Mouse (Mus musculus) kidney, adult 2 months (tissue): ENCODE results near the gene A1cf. TPM values are rescaled to one million over a fixed set of nuclear protein-coding genes. Genes with fewer than 3 reads are reported as not detected.
A peak's percentile ranks its signal among the peaks of the same experiment; 100 is the strongest.

Experiments
- DNase-seq: peaks from one replicate; pipeline ENCODE4 v3.0.0; 2021
- H3K27ac ChIP-seq: fragments of 200-500 bp; 2 replicates; pipeline ENCODE4 v1.5.1; 2012; ENCODE audit warnings: low read depth, low read length, control low read depth, inconsistent platforms; ENCODE audit not compliant: insufficient read depth
- H3K27me3 ChIP-seq: fragments of 200-500 bp; replicated peaks from 2 replicates; pipeline ENCODE4 v1.6.1; 2012; ENCODE audit warnings: mild to moderate bottlenecking, moderate library complexity, low read length, inconsistent platforms; ENCODE audit not compliant: control insufficient read depth, insufficient read depth
- H3K36me3 ChIP-seq: fragments of 200-500 bp; 2 replicates; pipeline ENCODE4 v1.6.1; 2012; ENCODE audit warnings: mild to moderate bottlenecking, moderate library complexity, low read length, inconsistent platforms; ENCODE audit not compliant: control insufficient read depth, insufficient read depth
- H3K4me1 ChIP-seq: fragments of 200-500 bp; 2 replicates; pipeline ENCODE4 v1.6.1; 2011; ENCODE audit warnings: low read length; ENCODE audit not compliant: control insufficient read depth, insufficient read depth
- H3K4me3 ChIP-seq: fragments of 200-500 bp; 2 replicates; pipeline ENCODE4 v1.5.1; 2011; ENCODE audit warnings: mild to moderate bottlenecking, low read depth, low read length, control low read depth; ENCODE audit not compliant: insufficient read depth
- CTCF ChIP-seq: fragments of 200-500 bp; conservative IDR thresholded peaks from 2 replicates; pipeline ENCODE4 v1.5.1; 2011; ENCODE audit warnings: low read depth, mild to moderate bottlenecking, control low read depth, low read length, moderate library complexity, mixed read lengths; ENCODE audit not compliant: insufficient read depth, insufficient read length
- POLR2A ChIP-seq: fragments of 200-500 bp; IDR thresholded peaks from one replicate; pipeline ENCODE4 v1.6.1; 2011; ENCODE audit warnings: low read depth, low read length, control low read depth
- WGBS: fragments of 180-500 bp; shearing (Covaris S2); methylation state at CpG from one replicate; pipeline ENCODE4 v1.1.7; 2018; 5-methylcytosine and 5-hydroxymethylcytosine counted together
- polyA plus RNA-seq: library from polyadenylated mRNA; depleted of rRNA; stranded (reverse); fragments of >200 nt; gene quantifications from 2 replicates; pipeline ENCODE4 v1.2.3, GENCODE M21; 2012; rRNA removed

Gene A1cf
- polyA plus RNA-seq, 1 experiment = 26.3 TPM

- no peaks in the 10 kb centered on the region for H3K36me3 ChIP-seq
- no peaks in the 10 kb centered on the region for H3K4me1 ChIP-seq
- TF ChIP-seq CTCF = 0 out of 2 replicates have a peak, but pooled peaks have one; percentile 1
- TF ChIP-seq POLR2A = no peak
- H3K27ac ChIP-seq = no peak overlapping the region
- no peak overlapping the region for H3K4me3 ChIP-seq
- H3K27me3 ChIP-seq = no peaks in the 10 kb centered on the region; the same call in 1 of the 2 replicates
- no peak for DNase-seq
- WGBS = 59% methylated on average over 5 of the region's 5 CpGs
Measured at GRCm38 (mm10) chr19:31967933-31968532, 99.5 kb downstream of the A1cf start.

- no peak for DNase-seq
- no peaks in the 10 kb centered on the region; the same call in 1 of the 2 replicates for H3K27me3 ChIP-seq
- H3K27ac ChIP-seq = no peak overlapping the region
- no peaks in the 10 kb centered on the region for H3K4me1 ChIP-seq
- no peak overlapping the region for H3K4me3 ChIP-seq
- WGBS = 49% methylated on average over 3 of the region's 3 CpGs
- TF ChIP-seq CTCF = no peak
- no peak for TF ChIP-seq POLR2A
- no peaks in the 10 kb centered on the region for H3K36me3 ChIP-seq
Measured at GRCm38 (mm10) chr19:31971405-31971804, 102.8 kb downstream of the A1cf start.

DNA sequence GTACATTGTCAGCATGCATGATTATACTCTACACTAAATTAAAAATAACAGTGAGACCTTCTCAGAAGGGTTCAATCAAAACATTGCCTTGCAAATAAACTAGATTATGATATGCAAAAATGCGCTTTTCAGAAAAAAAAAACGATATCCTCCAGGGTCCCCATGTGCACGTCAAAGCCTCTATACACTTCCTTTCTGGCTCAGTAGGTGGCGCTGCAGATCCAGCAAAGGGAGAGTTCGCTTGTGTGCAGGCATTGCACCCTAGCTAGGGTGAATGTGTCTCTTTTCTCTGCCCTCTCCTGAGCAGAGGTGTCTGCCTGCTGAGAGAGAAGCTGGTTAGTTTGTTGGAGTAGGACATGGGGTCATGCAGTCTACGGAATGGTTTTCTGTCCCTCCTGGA, 103.4 kb downstream of the A1cf start:
- 6% methylated on average over 6 of the region's 6 CpGs for WGBS
- DNase-seq = peak; percentile 73
- no peak overlapping the region for H3K27ac ChIP-seq
- H3K36me3 ChIP-seq = no peaks in the 10 kb centered on the region
- TF ChIP-seq POLR2A = no peak
- peak; percentile 99 for TF ChIP-seq CTCF
- no peaks in the 10 kb centered on the region for H3K4me1 ChIP-seq
- no peak overlapping the region for H3K4me3 ChIP-seq
- no peaks in the 10 kb centered on the region; the same call in 1 of the 2 replicates for H3K27me3 ChIP-seq

GRCm38 (mm10) chr19:31975882-31976281, 107.3 kb downstream of the A1cf start:
- no peaks in the 10 kb centered on the region for H3K27me3 ChIP-seq
- H3K36me3 ChIP-seq = no peaks in the 10 kb centered on the region
- H3K4me1 ChIP-seq = no peaks in the 10 kb centered on the region
- TF ChIP-seq POLR2A = no peak
- no peak for TF ChIP-seq CTCF
- DNase-seq = peak; percentile 6
- H3K4me3 ChIP-seq = no peak overlapping the region
- 40% methylated on average over 2 of the region's 2 CpGs for WGBS
- H3K27ac ChIP-seq = no peak overlapping the region

- WGBS = 94% methylated on average over 6 of the region's 6 CpGs
- H3K27ac ChIP-seq = no peak overlapping the region
Measured at GRCm38 (mm10) chr19:31991057-31991456, 122.5 kb downstream of the A1cf start.

DNA sequence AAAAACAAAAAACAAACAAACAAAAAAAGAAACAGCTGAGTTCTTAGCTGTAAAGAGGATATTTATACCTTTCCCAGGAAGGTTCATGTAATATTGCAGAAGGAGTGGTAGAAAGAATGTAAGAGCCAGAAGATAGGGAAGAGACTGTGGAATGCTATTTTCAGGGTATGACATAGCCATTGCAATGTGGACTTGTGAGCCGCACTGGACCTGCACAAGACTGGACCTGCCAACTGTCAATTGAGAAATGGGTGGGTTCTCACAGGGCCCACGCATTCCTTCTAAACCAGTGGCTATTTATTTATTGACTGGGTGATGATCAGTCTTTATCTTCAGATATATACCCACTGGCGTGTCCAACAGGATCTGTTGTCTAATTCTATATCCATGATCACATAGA, 128.4 kb downstream of the A1cf start:
- no peak for TF ChIP-seq CTCF
- no peak for TF ChIP-seq POLR2A
- WGBS = 98% methylated on average over 3 of the region's 3 CpGs
- H3K36me3 ChIP-seq = peaks cover 2% of the 10 kb centered on the region; the same call in 1 of the 2 replicates

More at GRCm38 (mm10) chr19:31991057-31991456, 122.5 kb downstream of the A1cf start:
- TF ChIP-seq CTCF (no peak), POLR2A (no peak)
- Histone ChIP-seq H3K27me3 (no peaks in the 10 kb centered on the region), H3K4me1 (no peaks in the 10 kb centered on the region), H3K36me3 (peaks cover 2% of the 10 kb centered on the region; the same call in 1 of the 2 replicates), H3K4me3 (no peak overlapping the region)
- DNase-seq = no peak

More for the DNA sequence above, 128.4 kb downstream of the A1cf start:
- H3K4me1 ChIP-seq = no peaks in the 10 kb centered on the region
- no peak for DNase-seq
- H3K27me3 ChIP-seq = no peaks in the 10 kb centered on the region
- no peak overlapping the region for H3K27ac ChIP-seq
- H3K4me3 ChIP-seq = no peak overlapping the region

Other genes starting within 250 kb of the A1cf start
- 1.6 and 1.7 TPM in 2 replicates for gene Prkg1, start 103.7 kb upstream of the A1cf start, polyA plus RNA-seq
- 20.0 and 22.4 TPM in 2 replicates for gene Asah2, start 239.4 kb downstream of the A1cf start, polyA plus RNA-seq